Mouse (Mus musculus) cerebellum, postnatal 14 days (tissue): Measurements from ENCODE around the gene Gm14408.
"Not testable (repeated sequence)": the region's sequence is repeated elsewhere in the genome, so short reads cannot be mapped to it uniquely, and the experiment has no call there.

Experiments used
- DNase-seq, 2 experiments: peaks; one replicate each; pipeline ENCODE4 v3.0.0; 2021; ENCODE audit warnings: mixed read lengths in 2 of 2

Gm14408 gene

GRCm38 (mm10) chr2:176830840-176831239 lies at the start of gene Gm14408:
Gene Gm14408 (plus strand): TSS chr2:176831140.
- DNase-seq, result not testable (repeated sequence)

DNA sequence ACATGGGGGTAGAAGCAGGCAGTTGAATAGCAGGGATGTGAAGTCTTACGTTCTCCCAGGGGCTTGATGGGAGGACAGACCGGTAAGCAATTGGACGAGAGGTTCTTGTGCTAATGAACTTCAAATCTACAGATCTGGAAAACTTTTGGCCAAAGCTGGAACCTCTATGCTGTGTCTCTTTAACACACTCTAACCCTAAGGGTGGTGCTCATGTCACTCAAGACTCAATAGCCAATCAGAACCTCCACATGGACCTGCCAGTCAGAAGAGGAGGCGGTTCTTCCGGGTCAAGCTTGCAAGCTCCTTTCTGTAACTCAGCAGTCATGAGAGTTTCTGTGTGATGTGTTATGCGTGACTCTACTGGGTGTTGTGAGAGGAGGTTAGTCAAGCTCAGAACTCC lies 32.6 kb upstream of the Gm14408 start, which contains the start of gene Gm14295:
Gene Gm14295, plus strand, starts transcription at position 301 of the 400 bp plus-strand sequence.
- DNase-seq, result not testable (repeated sequence)

DNA sequence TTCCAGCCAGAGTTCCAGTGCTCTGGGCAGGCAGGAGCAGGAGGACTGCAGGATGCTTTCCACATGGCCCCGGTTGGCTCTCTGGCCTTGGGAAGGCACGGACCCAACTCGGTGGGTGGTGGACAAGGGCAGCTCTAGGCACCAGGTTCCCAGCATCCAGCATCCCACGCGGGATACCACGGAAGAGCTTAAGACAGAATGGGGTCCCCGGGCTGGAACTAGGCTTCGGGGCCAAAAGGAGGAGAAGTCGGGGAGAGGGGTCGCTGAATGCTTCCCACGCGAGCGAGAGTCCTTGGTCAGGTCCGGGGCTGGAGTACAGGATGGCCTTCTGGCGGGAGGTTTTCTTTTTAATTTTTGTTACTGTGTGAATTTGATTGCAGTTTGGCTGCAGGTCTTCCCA lies 32.2 kb upstream of the Gm14408 start:
- peak in 1 of 2 experiments; percentile 1 for DNase-seq
